Mouse (Mus musculus) embryonic facial prominence, embryonic 13.5 days (tissue): ENCODE data around the gene Gphn. TPM values are rescaled to one million over a fixed set of nuclear protein-coding genes. Genes with fewer than 3 reads are reported as not detected.

Experiments
- ATAC-seq: fragments of 200-750 bp; cut with Nextera tagmentation; 2 replicates; pipeline ENCODE4 v1.8.0; 2017; ENCODE audit warnings: low read depth; ENCODE audit not compliant: insufficient number of reproducible peaks, insufficient read depth, low FRiP score, low TSS enrichment
- H3K27ac ChIP-seq: fragments of 300-500 bp; sonication (generic); 2 replicates; pipeline ENCODE4 v1.5.1; 2015; ENCODE audit warnings: moderate library complexity, mild to moderate bottlenecking, inconsistent platforms
- H3K27me3 ChIP-seq: fragments of 300-500 bp; sonication (generic); 2 replicates; pipeline ENCODE4 v1.6.1; 2015; ENCODE audit warnings: mild to moderate bottlenecking, inconsistent platforms
- H3K36me3 ChIP-seq: fragments of 300-500 bp; sonication (generic); 2 replicates; pipeline ENCODE4 v1.6.1; 2015; ENCODE audit warnings: mild to moderate bottlenecking, inconsistent platforms
- H3K4me1 ChIP-seq: fragments of 300-500 bp; sonication (generic); 2 replicates; pipeline ENCODE4 v1.6.1; 2015; ENCODE audit warnings: inconsistent platforms
- H3K4me2 ChIP-seq: fragments of 300-500 bp; sonication (generic); 2 replicates; pipeline ENCODE4 v1.6.1; 2015; ENCODE audit warnings: moderate library complexity, mild to moderate bottlenecking, inconsistent platforms
- H3K4me3 ChIP-seq: fragments of 300-500 bp; sonication (generic); 2 replicates; pipeline ENCODE4 v1.5.1; 2015; ENCODE audit warnings: mild to moderate bottlenecking, inconsistent platforms
- H3K9ac ChIP-seq: fragments of 300-500 bp; sonication (generic); 2 replicates; pipeline ENCODE4 v1.6.1; 2015; ENCODE audit warnings: mild to moderate bottlenecking, inconsistent platforms
- H3K9me3 ChIP-seq: fragments of 300-500 bp; sonication (generic); 2 replicates; pipeline ENCODE4 v1.6.1; 2016; ENCODE audit warnings: inconsistent platforms
- WGBS: fragments of 180-500 bp; shearing (Covaris S2); methylation state at CpG from one replicate; pipeline ENCODE4 v1.1.7; 2015; ENCODE audit warnings: mixed read lengths; 5-methylcytosine and 5-hydroxymethylcytosine counted together
- polyA plus RNA-seq: library from polyadenylated mRNA; unstranded; fragments of >200 nt; fragmentation: Nextera tagmentation; extraction: Ambion mirVana; gene quantifications from 2 replicates; pipeline ENCODE4 v1.2.1, GENCODE M21; 2015

Gene Gphn
- 12.8 and 13.9 TPM in 2 replicates for polyA plus RNA-seq

GRCm38 (mm10) chr12:78225707-78226518 is at the start of gene Gphn:
Gphn (plus strand) TSS chr12:78226379.
- WGBS, result under 1% methylated on average over 70 of the region's 70 CpGs
- peak; percentile 97 for ATAC-seq
- H3K4me2 ChIP-seq, result peak within 1 kb of the TSS; percentile 86
- H3K4me3 ChIP-seq, result peak within 1 kb of the TSS; percentile 95
- peak within 1 kb of the TSS; percentile 98 for H3K27ac ChIP-seq
- peak within 1 kb of the TSS; percentile 88 for H3K9ac ChIP-seq
- H3K27me3 ChIP-seq, result no peaks in the 10 kb centered on the region
- no peaks in the 10 kb centered on the region for H3K36me3 ChIP-seq
- H3K9me3 ChIP-seq, result no peaks in the 10 kb centered on the region
- 0 out of 2 replicates have a peak, but pooled peaks cover 4% of the 10 kb centered on the region for H3K4me1 ChIP-seq

GRCm38 (mm10) chr12:78181452-78181851 is 44.7 kb upstream of the Gphn start:
- H3K36me3 ChIP-seq, result no peaks in the 10 kb centered on the region
- 70% methylated on average over 2 of the region's 2 CpGs for WGBS
- H3K27ac ChIP-seq, result no peak overlapping the region
- no peaks in the 10 kb centered on the region for H3K4me1 ChIP-seq
- no peaks in the 10 kb centered on the region for H3K27me3 ChIP-seq
- no peak overlapping the region for H3K4me3 ChIP-seq
- H3K4me2 ChIP-seq, result no peak overlapping the region
- no peak for ATAC-seq
- H3K9ac ChIP-seq, result no peak overlapping the region
- no peaks in the 10 kb centered on the region for H3K9me3 ChIP-seq

- Histone ChIP-seq H3K27me3 (no peaks in the 10 kb centered on the region), H3K27ac (no peak within 1 kb of the TSS), H3K4me3 (no peak within 1 kb of the TSS), H3K36me3 (no peaks in the 10 kb centered on the region), H3K9me3 (no peaks in the 10 kb centered on the region), H3K4me2 (no peak within 1 kb of the TSS), H3K4me1 (no peaks in the 10 kb centered on the region), H3K9ac (no peak within 1 kb of the TSS)
- no peak for ATAC-seq
These were observed 32.2 kb upstream of the Gphn start, which contains the start of gene Gm6657 for GRCm38 (mm10) chr12:78193942-78194341. Gm6657 (plus strand) TSS chr12:78194242.

DNA sequence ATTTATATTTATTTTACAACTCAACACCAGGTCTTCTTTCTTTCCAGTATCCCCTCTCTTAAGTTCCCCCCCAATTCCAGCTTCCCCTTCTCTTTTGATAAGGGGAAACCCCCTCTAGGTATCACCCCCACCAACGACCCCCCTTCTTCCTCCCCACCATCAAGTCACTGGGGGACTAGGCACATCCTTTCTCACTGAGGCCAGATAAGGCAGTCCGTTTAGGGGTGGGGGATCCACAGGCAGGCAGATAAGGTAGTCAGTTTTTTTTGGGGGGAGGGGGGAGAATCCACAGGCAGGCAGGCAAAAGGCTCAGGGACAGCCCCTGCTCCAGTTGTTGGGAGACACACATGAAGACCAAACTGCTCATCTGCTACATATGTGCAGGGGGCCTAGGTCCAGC is 30.8 kb upstream of the Gphn start:
- Histone ChIP-seq H3K36me3 (no peaks in the 10 kb centered on the region), H3K4me1 (no peaks in the 10 kb centered on the region), H3K4me2 (no peak overlapping the region), H3K27ac (no peak overlapping the region), H3K9ac (no peak overlapping the region), H3K9me3 (no peaks in the 10 kb centered on the region), H3K27me3 (no peaks in the 10 kb centered on the region), H3K4me3 (no peak overlapping the region)
- WGBS, result 62% methylated on average over 2 of the region's 2 CpGs
- no peak for ATAC-seq

DNA sequence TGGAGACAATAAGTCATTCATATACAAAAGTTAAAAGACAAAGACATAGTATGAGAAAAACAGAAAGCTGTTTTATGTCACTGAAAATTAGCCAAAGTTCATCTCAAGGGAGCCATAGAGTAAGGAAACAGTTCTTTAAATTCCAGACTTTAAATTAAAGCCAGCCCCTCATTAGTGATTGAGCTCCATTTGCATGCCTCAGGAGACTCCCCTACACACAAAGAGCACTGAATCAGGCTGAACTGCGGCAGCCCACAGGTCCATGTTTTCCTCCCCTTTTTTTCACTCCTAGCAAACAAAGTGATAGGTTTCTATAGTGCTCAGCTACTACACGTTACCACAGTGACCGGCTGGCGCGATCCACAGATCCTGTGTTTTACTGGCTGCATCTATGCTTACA is 22.5 kb upstream of the Gphn start:
- 30% methylated on average over 5 of the region's 5 CpGs for WGBS
- Histone ChIP-seq H3K4me2 (no peak overlapping the region), H3K4me1 (0 out of 2 replicates have a peak, but pooled peaks cover 2% of the 10 kb centered on the region), H3K9me3 (no peaks in the 10 kb centered on the region), H3K9ac (no peak overlapping the region), H3K27me3 (no peaks in the 10 kb centered on the region), H3K4me3 (no peak overlapping the region), H3K36me3 (no peaks in the 10 kb centered on the region), H3K27ac (no peak overlapping the region)
- no peak for ATAC-seq

- peak overlapping the region; percentile 14; the same call in 1 of the 2 replicates for H3K4me2 ChIP-seq
- no peak for ATAC-seq
These were observed 20.1 kb upstream of the Gphn start for GRCm38 (mm10) chr12:78205915-78206570.

GRCm38 (mm10) chr12:78206571-78206960 is 19.6 kb upstream of the Gphn start:
- WGBS, result 74% methylated on average over 4 of the region's 4 CpGs
- H3K27ac ChIP-seq, result no peak overlapping the region
- H3K4me2 ChIP-seq, result no peak overlapping the region
- no peaks in the 10 kb centered on the region for H3K9me3 ChIP-seq
- no peak overlapping the region for H3K4me3 ChIP-seq
- no peaks in the 10 kb centered on the region for H3K36me3 ChIP-seq
- no peak for ATAC-seq
- no peaks in the 10 kb centered on the region for H3K27me3 ChIP-seq
- H3K4me1 ChIP-seq, result 0 out of 2 replicates have a peak, but pooled peaks cover 2% of the 10 kb centered on the region
- no peak overlapping the region for H3K9ac ChIP-seq

More at GRCm38 (mm10) chr12:78205915-78206570, 20.1 kb upstream of the Gphn start:
- WGBS, result 12% methylated on average over 5 of the region's 5 CpGs
- Histone ChIP-seq H3K36me3 (no peaks in the 10 kb centered on the region), H3K9ac (no peak overlapping the region), H3K27me3 (no peaks in the 10 kb centered on the region), H3K4me1 (0 out of 2 replicates have a peak, but pooled peaks cover 2% of the 10 kb centered on the region), H3K4me3 (no peak overlapping the region), H3K27ac (no peak overlapping the region), H3K9me3 (no peaks in the 10 kb centered on the region)

DNA sequence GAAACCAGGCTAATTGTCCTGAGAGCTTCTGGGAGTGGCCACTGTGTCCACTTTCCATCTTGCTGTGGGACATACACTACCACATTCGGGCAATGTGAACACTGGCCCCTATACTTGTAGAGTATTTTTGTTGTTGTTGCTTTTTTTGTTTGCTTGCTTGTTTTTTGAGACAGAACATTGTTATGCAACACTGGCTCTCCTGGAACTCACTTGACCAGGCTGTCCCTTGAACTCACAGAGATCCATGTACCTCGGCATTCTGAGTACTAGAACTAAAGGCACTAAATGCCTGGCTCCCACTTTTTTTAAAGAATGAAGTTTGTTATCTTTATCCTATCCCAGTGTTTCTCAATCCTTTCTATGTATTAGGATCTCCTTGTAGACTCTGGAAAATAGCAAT is 16.3 kb upstream of the Gphn start:
- 91% methylated on average over 2 of the region's 2 CpGs for WGBS
- Histone ChIP-seq H3K9ac (no peak overlapping the region), H3K4me2 (no peak overlapping the region)

GRCm38 (mm10) chr12:78215490-78215889 is 10.7 kb upstream of the Gphn start:
- 79% methylated on average over 6 of the region's 6 CpGs for WGBS
- no peak for ATAC-seq
- no peaks in the 10 kb centered on the region for H3K4me1 ChIP-seq

More for the DNA sequence above, 16.3 kb upstream of the Gphn start:
- Histone ChIP-seq H3K9me3 (no peaks in the 10 kb centered on the region), H3K27me3 (no peaks in the 10 kb centered on the region), H3K4me1 (no peaks in the 10 kb centered on the region), H3K27ac (no peak overlapping the region), H3K4me3 (no peak overlapping the region), H3K36me3 (no peaks in the 10 kb centered on the region)
- ATAC-seq, result no peak

DNA sequence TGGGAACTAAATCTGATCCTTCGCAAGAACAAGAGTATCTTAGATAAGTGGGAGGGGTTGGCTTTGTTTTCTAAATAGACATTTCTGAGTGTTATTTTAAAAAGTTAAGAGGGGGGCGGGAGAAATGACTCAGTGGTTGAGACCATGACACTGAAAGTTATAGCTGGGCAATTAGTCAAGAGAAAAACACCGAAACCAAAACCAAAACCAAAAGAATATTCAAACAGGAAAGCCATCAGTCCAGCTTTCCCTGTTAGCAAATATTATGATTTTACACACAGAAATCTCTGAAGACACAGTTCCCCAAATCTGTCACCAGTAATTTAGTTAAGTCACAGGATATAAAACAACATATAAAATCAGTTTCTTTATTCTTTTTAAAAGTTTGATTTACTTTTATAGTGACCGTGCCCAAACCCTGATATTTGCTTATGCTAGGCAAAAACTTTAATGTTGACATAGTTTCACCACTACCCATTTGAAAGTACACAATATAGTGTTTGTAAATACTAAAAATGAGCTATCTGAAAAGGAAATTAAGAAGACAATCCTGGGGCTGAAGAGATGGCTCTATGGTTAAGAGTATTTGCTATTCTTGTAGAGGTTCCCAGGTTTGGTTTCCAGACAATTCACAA is 6.9 kb upstream of the Gphn start:
- no peak overlapping the region for H3K27ac ChIP-seq
- no peak overlapping the region for H3K9ac ChIP-seq
- no peaks in the 10 kb centered on the region for H3K4me1 ChIP-seq
- no peaks in the 10 kb centered on the region for H3K36me3 ChIP-seq
- no peak overlapping the region for H3K4me3 ChIP-seq
- 78% methylated on average over 4 of the region's 4 CpGs for WGBS
- H3K4me2 ChIP-seq, result no peak overlapping the region
- no peak for ATAC-seq
- no peaks in the 10 kb centered on the region for H3K27me3 ChIP-seq
- H3K9me3 ChIP-seq, result no peaks in the 10 kb centered on the region

More at GRCm38 (mm10) chr12:78215490-78215889, 10.7 kb upstream of the Gphn start:
- Histone ChIP-seq H3K27me3 (no peaks in the 10 kb centered on the region), H3K9ac (no peak overlapping the region), H3K4me3 (no peak overlapping the region), H3K27ac (no peak overlapping the region), H3K4me2 (no peak overlapping the region), H3K36me3 (no peaks in the 10 kb centered on the region), H3K9me3 (no peaks in the 10 kb centered on the region)

- Histone ChIP-seq H3K9me3 (no peaks in the 10 kb centered on the region), H3K27ac (peak overlapping the region; percentile 98), H3K4me3 (peak overlapping the region; percentile 95), H3K4me1 (0 out of 2 replicates have a peak, but pooled peaks cover 4% of the 10 kb centered on the region), H3K9ac (peak overlapping the region; percentile 88), H3K36me3 (no peaks in the 10 kb centered on the region), H3K4me2 (peak overlapping the region; percentile 86), H3K27me3 (no peaks in the 10 kb centered on the region)
- ATAC-seq, result peak; percentile 90
- 0% methylated on average over 48 of the region's 48 CpGs for WGBS
These were observed 318 bp downstream of the Gphn start for GRCm38 (mm10) chr12:78226519-78226875.
